Mouse (Mus musculus): ENCODE measurements around the gene Slc25a28.

DNA sequence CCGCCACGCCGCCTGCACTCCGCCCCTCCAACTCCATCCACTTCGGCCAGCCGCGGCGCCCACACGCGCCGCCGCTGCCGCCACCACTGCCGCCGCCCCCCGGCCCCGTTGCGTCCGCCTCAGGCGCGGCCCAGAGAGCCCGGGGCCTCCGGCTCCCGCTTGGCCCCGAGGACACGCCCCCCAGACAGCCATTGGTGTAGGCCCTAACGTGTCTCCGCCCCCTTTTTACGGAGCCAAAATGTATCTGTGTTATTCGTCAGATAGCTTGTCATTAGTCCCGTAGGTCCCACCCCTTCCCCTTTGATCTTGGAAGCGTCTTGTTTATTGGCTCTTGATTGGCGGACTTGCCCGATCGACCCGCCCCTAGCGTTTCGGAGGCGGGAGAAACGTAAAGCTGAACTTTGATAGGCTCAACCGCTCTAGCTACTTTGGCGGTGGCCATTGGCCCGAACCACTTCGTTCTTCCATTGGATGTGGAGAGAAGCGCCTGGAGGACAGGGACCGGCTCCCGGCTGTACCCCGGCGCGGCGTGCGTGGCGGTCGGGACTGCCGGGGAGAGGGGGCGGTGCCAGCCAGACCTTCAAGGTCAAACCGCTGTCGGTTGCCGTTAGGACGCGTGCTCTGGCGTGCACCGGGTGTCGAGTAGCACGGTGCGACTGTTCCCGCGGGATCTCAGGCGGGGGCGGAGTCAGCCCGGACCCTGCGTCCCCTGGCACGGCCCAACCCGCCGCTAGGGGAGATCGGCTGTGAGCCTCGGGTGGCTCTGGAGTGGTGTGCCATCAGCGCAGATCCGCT lies at the start of gene Slc25a28:
- TF ChIP-seq ZNF384 (IDR thresholded peaks at IDR 0.05; ENCODE audit: low read depth, low read length) (no peak), ZC3H11A (IDR thresholded peaks at IDR 0.05; ENCODE audit: borderline replicate concordance, low read depth, low read length) (no peak), HCFC1 (IDR thresholded peaks at IDR 0.05; ENCODE audit: borderline replicate concordance, insufficient read depth, low read length) (peak; percentile 4; the same call in 1 of the 2 replicates)
